Mouse (Mus musculus) monocyte, adult 5-6 weeks (primary cell): ENCODE results near the gene Dtx3. TPM values are rescaled to one million over a fixed set of nuclear protein-coding genes. Genes with fewer than 3 reads are reported as not detected.
"Not testable (repeated sequence)": the region's sequence is repeated elsewhere in the genome, so short reads cannot be mapped to it uniquely, and the experiment has no call there.

Source experiments
- ATAC-seq: fragments of 153-309, 156-312 bp; replicated peaks from 2 replicates; pipeline ENCODE4 v1.8.0; 2017; ENCODE audit warnings: mild to moderate bottlenecking; ENCODE audit not compliant: low TSS enrichment, insufficient number of reproducible peaks, severe bottlenecking, poor library complexity, low FRiP score
- total RNA-seq: library from RNA; stranded (forward); fragments of 200-1000, 200-491, 200-594 nt; gene quantifications from 3 replicates; pipeline ENCODE4 v1.2.3, GENCODE M21; 2017

The Dtx3 gene
- total RNA-seq, 1 experiment from 2014 or later: 8.8 TPM

GRCm38 (mm10) chr10:127209928-127210570 is 14.5 kb upstream of the Dtx3 start:
- ATAC-seq: no peak

- no peak for ATAC-seq
Observed at GRCm38 (mm10) chr10:127208921-127209320, 13.4 kb upstream of the Dtx3 start.

- ATAC-seq: no peak
Observed at GRCm38 (mm10) chr10:127205373-127205772, 9.8 kb upstream of the Dtx3 start.

GRCm38 (mm10) chr10:127204589-127204988 is 9.1 kb upstream of the Dtx3 start:
- no peak for ATAC-seq

- ATAC-seq: no peak
Observed at GRCm38 (mm10) chr10:127203106-127203505, 7.6 kb upstream of the Dtx3 start.

GRCm38 (mm10) chr10:127200279-127200678 is 4.8 kb upstream of the Dtx3 start:
- ATAC-seq: no peak

GRCm38 (mm10) chr10:127199474-127199873 is 3.9 kb upstream of the Dtx3 start:
- no peak for ATAC-seq

GRCm38 (mm10) chr10:127199068-127199467 is 3.5 kb upstream of the Dtx3 start:
- no peak for ATAC-seq

GRCm38 (mm10) chr10:127198492-127198891 is 3.0 kb upstream of the Dtx3 start:
- no peak for ATAC-seq

- ATAC-seq: no peak
Observed at GRCm38 (mm10) chr10:127197505-127198110, 2.1 kb upstream of the Dtx3 start.

- no peak for ATAC-seq
Observed at GRCm38 (mm10) chr10:127197104-127197503, 1.6 kb upstream of the Dtx3 start.

- ATAC-seq: no peak
Observed at GRCm38 (mm10) chr10:127196392-127196791, 864 bp upstream of the Dtx3 start.

- no peak for ATAC-seq
Observed at GRCm38 (mm10) chr10:127194428-127195327, 850 bp downstream of the Dtx3 start.

GRCm38 (mm10) chr10:127193011-127193410 is 2.5 kb downstream of the Dtx3 start:
- ATAC-seq: no peak

GRCm38 (mm10) chr10:127192057-127192328 is 3.5 kb downstream of the Dtx3 start:
- ATAC-seq: not testable (repeated sequence)

GRCm38 (mm10) chr10:127191191-127192056 is 4.1 kb downstream of the Dtx3 start:
- no peak for ATAC-seq

- no peak for ATAC-seq
Observed at GRCm38 (mm10) chr10:127190398-127191190, 4.9 kb downstream of the Dtx3 start.

GRCm38 (mm10) chr10:127189651-127190381 is 5.7 kb downstream of the Dtx3 start, which contains the start of gene Arhgef25:
Gene Arhgef25 (minus strand): TSS chr10:127190083.
- ATAC-seq: no peak
